Mouse (Mus musculus): ENCODE results near the gene Tnks1bp1.

Tnks1bp1 gene

GRCm38 (mm10) chr2:85095906-85096305, 48.1 kb downstream of the Tnks1bp1 start:
- no peak for DNase-seq

GRCm38 (mm10) chr2:85098014-85098413, 50.2 kb downstream of the Tnks1bp1 start:
- DNase-seq: no peak

DNA sequence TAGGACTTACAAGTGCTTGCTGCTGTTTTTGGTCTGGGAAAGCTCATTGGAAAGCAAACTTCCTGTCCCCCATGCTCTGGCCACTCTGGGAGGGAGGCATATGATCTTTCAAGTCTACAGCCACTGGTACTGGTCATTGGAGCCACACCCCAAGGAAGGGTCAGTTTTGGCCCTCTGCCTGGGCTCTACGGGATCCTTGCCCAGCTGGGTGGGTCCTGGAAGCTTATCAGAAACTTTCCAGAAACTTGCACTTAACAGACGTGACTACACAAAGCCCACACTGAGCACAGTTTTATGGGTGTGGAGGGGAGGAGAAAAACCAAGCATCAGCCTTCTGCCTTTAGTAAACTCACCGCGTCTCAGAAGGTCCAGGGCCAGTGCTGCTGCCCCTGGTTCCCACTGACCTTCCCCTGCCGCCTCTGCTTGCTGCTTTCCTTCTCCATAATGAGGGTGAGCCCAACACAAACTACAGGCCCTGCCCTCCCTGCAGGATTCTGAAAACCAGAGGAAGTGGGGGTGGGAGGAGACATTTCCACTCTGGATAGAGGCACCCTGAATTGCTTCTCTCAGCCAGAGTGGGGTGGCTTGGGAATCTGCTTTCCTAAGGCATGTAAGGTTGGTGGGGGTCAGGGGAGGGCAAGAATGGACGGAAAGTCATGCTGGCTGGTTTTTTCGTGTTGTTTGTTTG, 51.1 kb downstream of the Tnks1bp1 start:
- peak; percentile 70 for DNase-seq

GRCm38 (mm10) chr2:85103201-85103600, 55.4 kb downstream of the Tnks1bp1 start:
- DNase-seq: no peak

GRCm38 (mm10) chr2:85105426-85106013, 57.7 kb downstream of the Tnks1bp1 start:
- no peak for DNase-seq

DNA sequence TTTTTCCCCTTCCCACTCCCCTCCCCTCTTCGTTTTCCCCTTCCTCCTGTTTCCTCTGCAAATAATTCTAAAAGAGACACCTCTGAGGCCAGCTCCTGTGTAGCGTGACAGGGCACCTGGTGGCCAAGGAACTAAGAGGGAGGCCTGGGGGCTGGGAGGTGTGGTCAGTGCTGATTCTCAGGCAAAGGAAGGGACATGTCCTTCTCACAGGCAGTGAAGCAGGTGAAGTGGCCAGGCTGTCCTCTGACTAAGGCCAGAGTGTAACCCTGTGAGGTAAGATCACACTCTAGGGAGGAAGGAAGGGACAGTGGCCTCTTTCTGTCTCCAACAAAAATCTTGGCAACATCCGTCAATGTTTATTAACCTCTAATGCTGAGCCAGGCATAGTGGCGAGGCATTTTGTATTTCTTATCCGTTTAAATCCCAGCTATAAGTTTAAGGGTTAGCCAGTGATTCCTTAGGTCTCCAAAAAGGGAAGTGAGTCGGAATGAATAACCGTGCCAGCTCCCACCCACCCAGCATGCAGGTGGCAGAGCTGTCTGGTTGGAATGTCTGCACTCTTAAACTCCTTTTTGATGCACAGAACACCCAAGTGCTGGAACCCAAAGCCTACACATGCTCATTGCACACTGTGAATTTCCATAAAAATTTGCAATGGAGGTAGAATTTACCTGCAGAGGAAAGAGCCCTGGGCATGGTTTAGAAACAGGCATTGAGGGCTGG, 58.4 kb downstream of the Tnks1bp1 start:
- no peak for DNase-seq

- no peak for DNase-seq
Measured at GRCm38 (mm10) chr2:85106941-85107340, 59.1 kb downstream of the Tnks1bp1 start.

- no peak for DNase-seq
Measured at GRCm38 (mm10) chr2:85110288-85110875, 62.6 kb downstream of the Tnks1bp1 start.
